Mouse (Mus musculus) heart, adult 2 months (tissue): ENCODE data around the gene Ppp2r1b. TPM values are rescaled to one million over a fixed set of nuclear protein-coding genes. Genes with fewer than 3 reads are reported as not detected.
A peak's percentile ranks its signal among the peaks of the same experiment; 100 is the strongest.

Experiments used
- DNase-seq, 2 experiments: peaks; one replicate each; pipeline ENCODE4 v3.0.0; 2021
- H3K27ac ChIP-seq: fragments of 200-600 bp; 2 replicates; pipeline ENCODE4 v1.8.1; 2022
- H3K27me3 ChIP-seq: fragments of 200-500 bp; 2 replicates; pipeline ENCODE4 v1.6.1; 2012; ENCODE audit warnings: mild to moderate bottlenecking, low read length, inconsistent platforms, mixed read lengths; ENCODE audit not compliant: control insufficient read depth, insufficient read depth
- H3K36me3 ChIP-seq: fragments of 200-500 bp; 2 replicates; pipeline ENCODE4 v1.6.1; 2012; ENCODE audit warnings: low read length, inconsistent platforms; ENCODE audit not compliant: control insufficient read depth, insufficient read depth
- H3K4me1 ChIP-seq: fragments of 200-500 bp; 2 replicates; pipeline ENCODE4 v1.6.1; 2011; ENCODE audit warnings: low read length; ENCODE audit not compliant: control insufficient read depth, insufficient read depth
- H3K4me3 ChIP-seq: fragments of 200-600 bp; 2 replicates; pipeline ENCODE4 v1.8.1; 2022
- H3K79me2 ChIP-seq: fragments of 200-500 bp; replicated peaks from 2 replicates; pipeline ENCODE4 v1.6.1; 2012; ENCODE audit warnings: mild to moderate bottlenecking, inconsistent platforms, low read length, moderate library complexity, mixed read lengths; ENCODE audit not compliant: control insufficient read depth, insufficient read depth
- H3K9ac ChIP-seq: fragments of 200-500 bp; 2 replicates; pipeline ENCODE4 v1.6.1; 2012; ENCODE audit warnings: low read depth, mild to moderate bottlenecking, control low read depth, inconsistent platforms, low read length, mixed read lengths
- CTCF ChIP-seq: fragments of 200-600 bp; IDR thresholded peaks from 2 replicates; pipeline ENCODE4 v1.8.1; 2022; ENCODE audit warnings: antibody characterized with exemption, mild to moderate bottlenecking, moderate library complexity
- EP300 ChIP-seq: fragments of 200-500 bp; IDR thresholded peaks from 2 replicates; pipeline ENCODE4 v1.6.1; 2011; ENCODE audit warnings: low read depth, low read length, control low read depth; ENCODE audit not compliant: insufficient read depth
- POLR2A ChIP-seq: fragments of 200-500 bp; IDR thresholded peaks from 2 replicates; pipeline ENCODE4 v1.6.1; 2011; ENCODE audit warnings: mild to moderate bottlenecking, low read depth, low read length, control low read depth; ENCODE audit not compliant: insufficient read depth
- WGBS: fragments of 180-500 bp; shearing (Covaris S2); methylation state at CpG from one replicate; pipeline ENCODE4 v1.1.7; 2018; 5-methylcytosine and 5-hydroxymethylcytosine counted together
- intact Hi-C: fragments of 180-260 bp; cut with DNase I; formaldehyde crosslinking; loops from one replicate; pipeline ENCODE4 v1.15.1; 2025
- long read RNA-seq: library from polyadenylated mRNA; stranded (forward); transcript quantifications from one replicate; pipeline ENCODE4 v2.0.0, GENCODE M21; 2021
- polyA plus RNA-seq: library from polyadenylated mRNA; depleted of rRNA; stranded (reverse); fragments of >200 nt; gene quantifications from 2 replicates; pipeline ENCODE4 v1.2.3, GENCODE M21; 2012; rRNA removed
- total RNA-seq, 2 experiments: library from RNA; stranded (reverse); gene quantifications; 2 replicates each; pipeline ENCODE4 v1.2.3; 2021

Ppp2r1b gene
- total RNA-seq (10 to 100 TPM; 10.3 to 10.8 TPM), polyA plus RNA-seq (5.4 and 7.1 TPM in 2 replicates)
- long read RNA-seq, transcript Ppp2r1b-202 (15 exons, 3,430 nt) = major isoform, 12 of 15 reads
- long read RNA-seq, partial matches to known transcripts = 1 of 15 reads
- long read RNA-seq, other reads (novel, unspliced or antisense) = 2 of 15 reads

DNA sequence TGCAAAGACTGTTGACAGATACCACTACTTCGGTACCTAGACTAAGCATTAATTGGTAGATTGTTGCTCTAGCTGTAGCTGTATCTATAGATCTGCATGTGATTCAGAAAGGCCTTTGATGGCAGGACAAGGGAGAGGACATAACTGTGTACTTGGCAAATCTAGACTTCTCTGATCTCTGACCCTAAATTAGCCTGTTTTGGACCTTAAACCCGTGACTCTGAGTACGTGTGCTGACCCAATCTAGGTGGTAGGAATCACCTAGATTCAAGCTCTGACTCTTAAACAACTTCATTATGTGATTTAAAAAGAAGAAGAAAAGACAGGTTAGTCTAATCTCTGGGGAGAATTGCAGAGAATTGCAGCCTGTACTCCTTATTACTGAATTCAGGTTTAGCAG is at the start of gene Ppp2r1b:
Ppp2r1b (plus strand) TSS at position 221 of the 400 bp plus-strand sequence.
- Histone ChIP-seq H3K79me2 (no peaks in the 10 kb centered on the region), H3K4me3 (no peak within 1 kb of the TSS), H3K4me1 (peaks cover 8% of the 10 kb centered on the region), H3K9ac (no peak within 1 kb of the TSS), H3K27ac (no peak within 1 kb of the TSS), H3K36me3 (no peaks in the 10 kb centered on the region), H3K27me3 (no peaks in the 10 kb centered on the region)
- no peak for TF ChIP-seq CTCF
- no peak for TF ChIP-seq EP300
- TF ChIP-seq POLR2A = no peak
- intact Hi-C loops = no loop called here
- WGBS = 92% methylated on average over 3 of the region's 3 CpGs
- DNase-seq = no peak

DNA sequence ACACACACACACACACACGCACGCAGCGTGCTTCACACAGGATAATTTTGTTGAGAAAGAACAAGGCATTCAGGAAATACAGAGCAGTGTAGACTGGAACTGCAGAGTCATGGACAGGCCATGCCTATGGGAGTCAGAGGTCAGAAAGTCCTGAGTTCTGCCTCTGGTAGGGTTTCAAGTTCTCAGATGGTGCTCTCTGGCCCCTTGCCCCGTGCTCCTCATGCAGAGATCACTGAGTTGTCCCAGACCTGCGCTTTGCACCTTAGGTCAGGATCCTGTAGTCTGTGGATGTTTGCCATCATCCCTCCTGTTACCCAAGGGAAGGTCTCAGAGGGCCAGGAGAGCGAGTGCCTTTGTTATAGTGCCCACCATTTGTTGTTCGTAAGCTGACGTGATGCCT is 48.3 kb upstream of the Ppp2r1b start:
- TF ChIP-seq EP300 = no peak
- no peak for TF ChIP-seq POLR2A
- TF ChIP-seq CTCF = no peak
- intact Hi-C loops = no loop called here
- no peak overlapping the region for H3K9ac ChIP-seq

GRCm38 (mm10) chr9:50797641-50798040 is 47.5 kb upstream of the Ppp2r1b start:
- no peak for TF ChIP-seq EP300
- no peak for TF ChIP-seq POLR2A
- TF ChIP-seq CTCF = no peak
- no peak overlapping the region for H3K27ac ChIP-seq

More for the DNA sequence above, 48.3 kb upstream of the Ppp2r1b start:
- Histone ChIP-seq H3K27ac (no peak overlapping the region), H3K27me3 (no peaks in the 10 kb centered on the region), H3K36me3 (no peaks in the 10 kb centered on the region; the same call in 1 of the 2 replicates), H3K4me3 (no peak overlapping the region), H3K79me2 (no peaks in the 10 kb centered on the region), H3K4me1 (no peaks in the 10 kb centered on the region)
- 94% methylated on average over 8 of the region's 8 CpGs for WGBS
- no peak for DNase-seq

GRCm38 (mm10) chr9:50798368-50798767 is 46.7 kb upstream of the Ppp2r1b start:
- intact Hi-C loops = no loop called here
- H3K27ac ChIP-seq = no peak overlapping the region
- no peak overlapping the region for H3K4me3 ChIP-seq
- no peaks in the 10 kb centered on the region for H3K79me2 ChIP-seq
- no peaks in the 10 kb centered on the region; the same call in 1 of the 2 replicates for H3K36me3 ChIP-seq
- H3K9ac ChIP-seq = no peak overlapping the region
- WGBS = 83% methylated on average over 5 of the region's 5 CpGs
- no peaks in the 10 kb centered on the region for H3K27me3 ChIP-seq
- H3K4me1 ChIP-seq = no peaks in the 10 kb centered on the region
- no peak for TF ChIP-seq POLR2A
- no peak for TF ChIP-seq CTCF
- no peak for TF ChIP-seq EP300
- no peak for DNase-seq

More at GRCm38 (mm10) chr9:50797641-50798040, 47.5 kb upstream of the Ppp2r1b start:
- no peaks in the 10 kb centered on the region; the same call in 1 of the 2 replicates for H3K36me3 ChIP-seq
- H3K9ac ChIP-seq = no peak overlapping the region
- H3K27me3 ChIP-seq = no peaks in the 10 kb centered on the region
- no peak overlapping the region for H3K4me3 ChIP-seq
- no peaks in the 10 kb centered on the region for H3K79me2 ChIP-seq
- H3K4me1 ChIP-seq = no peaks in the 10 kb centered on the region
- intact Hi-C loops = no loop called here
- DNase-seq = no peak
- 97% methylated on average over 7 of the region's 7 CpGs for WGBS

DNA sequence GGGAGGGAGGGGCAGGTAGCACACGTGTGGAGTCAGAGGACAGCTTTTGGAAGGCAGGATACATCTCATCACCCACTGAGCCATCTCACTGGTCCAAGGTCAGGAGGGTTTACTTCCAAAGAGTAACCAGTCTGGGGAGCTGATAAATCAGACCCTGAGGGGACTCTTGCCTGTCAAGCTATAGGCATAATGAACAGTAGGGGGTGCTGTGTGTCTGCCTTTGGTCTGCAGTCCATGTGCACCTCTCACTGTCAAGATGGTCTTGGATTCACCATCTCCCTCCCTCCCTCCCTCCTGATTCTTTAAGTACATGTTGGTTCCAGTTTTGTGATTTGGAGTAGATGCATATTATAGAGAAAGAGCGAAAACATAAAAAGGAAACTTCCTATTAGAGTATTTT is 44.1 kb upstream of the Ppp2r1b start:
- Histone ChIP-seq H3K9ac (no peak overlapping the region), H3K27ac (no peak overlapping the region), H3K79me2 (no peaks in the 10 kb centered on the region), H3K4me1 (no peaks in the 10 kb centered on the region), H3K4me3 (no peak overlapping the region), H3K27me3 (no peaks in the 10 kb centered on the region), H3K36me3 (no peaks in the 10 kb centered on the region)
- intact Hi-C loops = loop anchor here (5.0 kb wide), 2 partner anchors 211 to 351 kb away; no protein-coding TSS in a partner anchor
- peak; percentile 73 for TF ChIP-seq CTCF
- no peak for TF ChIP-seq POLR2A
- WGBS = 61% methylated on average over 2 of the region's 2 CpGs
- DNase-seq = no peak

GRCm38 (mm10) chr9:50803055-50803671 is 41.9 kb upstream of the Ppp2r1b start:
- Histone ChIP-seq H3K4me1 (no peaks in the 10 kb centered on the region), H3K27me3 (no peaks in the 10 kb centered on the region), H3K4me3 (no peak overlapping the region), H3K79me2 (no peaks in the 10 kb centered on the region), H3K27ac (no peak overlapping the region), H3K36me3 (no peaks in the 10 kb centered on the region), H3K9ac (no peak overlapping the region)
- WGBS = 85% methylated on average over 7 of the region's 7 CpGs
- DNase-seq = no peak
- intact Hi-C loops = loop anchor here (5.0 kb wide), 2 partner anchors 209 to 349 kb away; no protein-coding TSS in a partner anchor
- TF ChIP-seq EP300 = no peak
- no peak for TF ChIP-seq CTCF
